Mouse (Mus musculus): ENCODE data around the gene Ddx28. TPM values are rescaled to one million over a fixed set of nuclear protein-coding genes. Genes with fewer than 3 reads are reported as not detected.

Gene Ddx28
- 10 to 100 TPM; 16.5 to 20.6 TPM for polyA plus RNA-seq (2017; shearing (Covaris generic))

DNA sequence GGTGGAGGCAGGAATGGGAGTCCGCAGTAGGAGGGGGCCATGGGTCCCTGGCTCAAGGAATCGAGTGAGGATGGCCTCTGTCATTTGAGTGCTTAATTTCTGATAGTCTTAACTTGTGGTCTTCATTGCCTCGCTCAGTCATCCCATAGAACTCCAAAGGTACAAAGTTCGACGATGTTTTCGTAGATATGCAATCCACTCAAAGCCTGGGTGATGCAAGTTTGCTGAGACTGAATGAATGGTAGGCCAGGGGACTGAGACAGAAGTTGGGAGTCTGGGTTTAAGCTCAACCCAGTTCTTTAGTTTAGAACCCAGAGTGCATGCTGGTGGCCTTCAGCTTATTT lies at the start of gene Ddx28:
Gene Ddx28 (minus strand): TSS at position 240 of the 344 bp plus-strand sequence.

GRCm38 (mm10) chr8:106058731-106059612 lies 47.3 kb upstream of the Ddx28 start, which contains the start of gene Nfatc3:
Gene Nfatc3, plus strand, starts transcription at chr8:106058840.

DNA sequence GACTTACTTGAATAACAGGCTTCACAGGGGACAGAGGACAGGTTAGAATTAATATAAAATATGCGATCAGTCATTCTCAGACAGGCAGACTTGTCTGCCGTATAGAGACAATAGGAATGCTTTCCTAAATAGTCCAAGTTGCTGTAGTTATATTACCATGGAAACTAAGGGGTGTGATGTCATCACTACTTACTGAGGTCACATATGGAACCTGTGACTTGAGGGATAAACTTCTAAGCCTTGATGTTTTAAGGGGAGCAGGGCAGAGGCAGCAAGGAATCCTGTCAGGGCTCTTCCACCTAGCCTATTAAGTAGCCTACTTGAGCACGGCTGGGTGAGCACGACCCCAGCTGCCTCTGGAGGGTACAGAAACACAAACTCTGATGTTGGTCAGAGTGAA lies 5.8 kb downstream of the Ddx28 start, which contains the start of gene Dpep2nb:
Gene Dpep2nb (minus strand): TSS at position 101 of the 400 bp plus-strand sequence.

DNA sequence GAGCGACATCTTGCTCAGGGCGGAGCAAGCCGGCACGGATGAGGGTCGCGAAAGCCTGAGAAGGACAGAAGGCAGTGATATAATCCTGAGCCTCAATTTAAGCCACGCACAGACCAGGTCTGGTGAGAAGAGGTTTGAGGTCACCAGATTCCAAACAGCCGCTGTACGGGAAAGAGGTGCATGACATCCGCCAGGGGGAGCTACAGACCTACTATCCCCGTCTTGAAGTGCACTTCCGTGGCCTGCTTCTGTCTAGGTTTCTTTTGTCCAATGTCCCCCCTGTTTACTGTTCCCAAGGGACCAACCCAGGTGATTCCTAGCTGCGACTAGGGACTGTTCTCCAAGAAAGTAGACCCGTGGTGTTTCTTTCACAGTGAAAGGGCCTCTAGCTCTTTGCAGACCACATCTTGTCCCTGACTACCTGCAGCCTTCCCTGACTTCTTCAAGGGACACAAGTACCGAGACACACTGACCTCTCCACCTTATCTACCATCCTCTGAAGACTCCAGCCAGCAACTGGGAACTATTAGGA lies 20.8 kb downstream of the Ddx28 start, which contains the start of gene Dus2:
Gene Dus2 (plus strand): TSS at position 482 of the 532 bp plus-strand sequence.

DNA sequence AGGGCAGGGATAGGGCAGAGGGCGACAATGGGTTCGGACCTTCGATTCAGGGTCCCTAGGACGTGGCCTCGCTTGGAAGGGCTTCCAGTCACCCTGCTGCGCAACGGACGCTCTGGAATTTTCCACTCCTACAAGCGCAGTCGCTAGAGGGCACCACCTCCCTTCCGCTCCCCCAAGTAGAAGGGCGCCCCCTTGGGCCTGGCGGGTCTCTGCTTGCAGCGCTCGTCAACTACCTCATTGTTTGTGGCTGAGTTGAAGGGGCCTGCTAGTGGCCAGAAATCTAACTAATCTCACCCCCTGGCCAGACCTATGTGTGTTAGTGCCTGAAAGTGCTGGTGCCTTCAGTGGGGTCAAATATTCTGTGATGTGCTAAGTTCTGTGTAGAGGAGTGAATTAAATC lies 32.4 kb downstream of the Ddx28 start, which contains the start of gene Dpep3:
Gene Dpep3 (minus strand): TSS at position 105 of the 400 bp plus-strand sequence.

DNA sequence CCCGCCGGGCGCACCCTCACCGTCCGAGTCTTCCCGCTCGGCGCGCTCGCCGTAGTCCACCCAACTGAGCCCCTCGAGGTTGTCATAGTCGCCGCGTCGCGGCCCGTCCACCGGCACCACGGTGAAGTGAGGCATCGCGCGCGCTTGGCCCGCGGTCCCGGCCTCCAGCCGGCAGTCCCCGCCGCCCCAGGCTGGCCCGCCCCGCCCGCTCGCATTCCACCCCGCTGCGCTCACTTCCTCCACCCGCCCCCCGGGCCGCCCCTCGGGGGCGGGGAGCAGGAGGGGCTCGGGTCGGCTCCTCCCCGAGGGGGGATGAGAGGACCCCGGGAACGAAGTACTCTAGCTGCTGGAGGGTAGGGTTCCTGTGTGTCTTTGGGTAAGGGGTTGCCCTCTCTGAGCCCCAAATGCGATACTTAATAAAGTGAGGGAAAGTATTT lies 45.8 kb downstream of the Ddx28 start, which contains the start of gene Slc12a4:
Gene Slc12a4 (minus strand): TSS at position 193 of the 437 bp plus-strand sequence.

Other genes with a start within 250 kb of the Ddx28 start
- 10 to 100 TPM; 19.4 to 27.8 TPM for gene Ranbp10, start 184.5 kb downstream of the Ddx28 start, polyA plus RNA-seq (2017; shearing (Covaris generic))
- gene Tsnaxip1, start 184.2 kb downstream of the Ddx28 start, polyA plus RNA-seq (2017; shearing (Covaris generic)), result 1 to 10 TPM; 1.1 to 1.7 TPM
- 10 to 100 TPM; 15.3 to 15.7 TPM for gene Cenpt, start 158.6 kb downstream of the Ddx28 start, polyA plus RNA-seq (2017; shearing (Covaris generic))
- gene Thap11, start 156.8 kb downstream of the Ddx28 start, polyA plus RNA-seq (2017; shearing (Covaris generic)), result 10 to 100 TPM; 30.3 to 37.3 TPM
- 10 to 100 TPM in 1 of 2 experiments, 1 to 10 TPM in 1; 9.7 to 15.3 TPM for gene Nutf2, start 151.3 kb downstream of the Ddx28 start, polyA plus RNA-seq (2017; shearing (Covaris generic))
- 10 to 100 TPM; 74.6 to 95.9 TPM for gene Edc4, start 131.0 kb downstream of the Ddx28 start, polyA plus RNA-seq (2017; shearing (Covaris generic))
- gene Nrn1l, start 118.3 kb downstream of the Ddx28 start, polyA plus RNA-seq (2017; shearing (Covaris generic)), result under 1 TPM; 0.86 to 0.94 TPM
- gene Pskh1, start 111.4 kb downstream of the Ddx28 start, polyA plus RNA-seq (2017; shearing (Covaris generic)), result 10 to 100 TPM; 22.7 to 25.5 TPM
- gene Ctrl, start 78.0 kb downstream of the Ddx28 start, polyA plus RNA-seq (2017; shearing (Covaris generic)), result 1 to 10 TPM; 1.9 to 3.6 TPM
- 100 to 1,000 TPM; 357 to 426 TPM for gene Psmb10, start 73.4 kb downstream of the Ddx28 start, polyA plus RNA-seq (2017; shearing (Covaris generic))
- under 1 TPM; 0.42 to 0.51 TPM for gene Lcat, start 68.5 kb downstream of the Ddx28 start, polyA plus RNA-seq (2017; shearing (Covaris generic))
- 10 to 100 TPM; 12.3 to 15.7 TPM for gene Slc12a4, start 45.8 kb downstream of the Ddx28 start, polyA plus RNA-seq (2017; shearing (Covaris generic))
- not detected for gene Dpep3, start 32.5 kb downstream of the Ddx28 start, polyA plus RNA-seq (2017; shearing (Covaris generic))
- gene Dus2, start 20.5 kb downstream of the Ddx28 start, polyA plus RNA-seq (2017; shearing (Covaris generic)), result 10 to 100 TPM; 24.2 to 34.3 TPM
- 1 to 10 TPM in 1 of 2 experiments, not detected in 1; 1.2 TPM for gene Dpep2nb, start 5.9 kb downstream of the Ddx28 start, polyA plus RNA-seq (2017; shearing (Covaris generic))
- gene Nfatc3, start 47.0 kb upstream of the Ddx28 start, polyA plus RNA-seq (2017; shearing (Covaris generic)), result 100 to 1,000 TPM; 125 to 142 TPM
- 1 to 10 TPM; 1.2 to 4.4 TPM for gene Esrp2, start 125.1 kb upstream of the Ddx28 start, polyA plus RNA-seq (2017; shearing (Covaris generic))
- gene Pla2g15, start 138.5 kb upstream of the Ddx28 start, polyA plus RNA-seq (2017; shearing (Covaris generic)), result 10 to 100 TPM; 10.9 to 12.5 TPM
- gene Slc7a6, start 157.0 kb upstream of the Ddx28 start, polyA plus RNA-seq (2017; shearing (Covaris generic)), result 10 to 100 TPM; 31.0 to 47.3 TPM
- gene Slc7a6os, start 199.1 kb upstream of the Ddx28 start, polyA plus RNA-seq (2017; shearing (Covaris generic)), result 10 to 100 TPM; 59.8 to 71.9 TPM
- 10 to 100 TPM; 33.6 to 44.7 TPM for gene Prmt7, start 199.1 kb upstream of the Ddx28 start, polyA plus RNA-seq (2017; shearing (Covaris generic))